Mouse (Mus musculus) midbrain, embryonic 12.5 days (tissue): Measurements from ENCODE around the gene Plk3. TPM values are rescaled to one million over a fixed set of nuclear protein-coding genes. Genes with fewer than 3 reads are reported as not detected.
A peak's percentile ranks its signal among the peaks of the same experiment; 100 is the strongest.

Experiments
- ATAC-seq: fragments of 200-750 bp; cut with Nextera tagmentation; 2 replicates; pipeline ENCODE4 v1.8.0; 2017; ENCODE audit warnings: low read depth, moderate TSS enrichment, moderate library complexity; ENCODE audit not compliant: low FRiP score
- H3K27ac ChIP-seq: fragments of 300-500 bp; sonication (generic); replicated peaks from 2 replicates; pipeline ENCODE4 v1.5.1; 2016; ENCODE audit warnings: mild to moderate bottlenecking
- H3K27me3 ChIP-seq: fragments of 300-500 bp; sonication (generic); 2 replicates; pipeline ENCODE4 v1.6.1; 2016; ENCODE audit warnings: mild to moderate bottlenecking
- H3K36me3 ChIP-seq: fragments of 300-500 bp; sonication (generic); 2 replicates; pipeline ENCODE4 v1.6.1; 2016
- H3K4me1 ChIP-seq: fragments of 300-500 bp; sonication (generic); 2 replicates; pipeline ENCODE4 v1.6.1; 2016
- H3K4me2 ChIP-seq: fragments of 300-500 bp; sonication (generic); replicated peaks from 2 replicates; pipeline ENCODE4 v1.6.1; 2016; ENCODE audit warnings: mild to moderate bottlenecking, moderate library complexity
- H3K4me3 ChIP-seq: fragments of 300-500 bp; sonication (generic); 2 replicates; pipeline ENCODE4 v1.5.1; 2016; ENCODE audit warnings: mild to moderate bottlenecking
- H3K9ac ChIP-seq: fragments of 300-500 bp; sonication (generic); replicated peaks from 2 replicates; pipeline ENCODE4 v1.6.1; 2016; ENCODE audit warnings: mild to moderate bottlenecking, moderate library complexity
- H3K9me3 ChIP-seq: fragments of 300-500 bp; sonication (generic); 2 replicates; pipeline ENCODE4 v1.6.1; 2016; ENCODE audit warnings: mild to moderate bottlenecking
- WGBS: fragments of 180-500 bp; shearing (Covaris S2); methylation state at CpG from one replicate; pipeline ENCODE4 v1.1.7; 2016; 5-methylcytosine and 5-hydroxymethylcytosine counted together
- polyA plus RNA-seq: library from polyadenylated mRNA; unstranded; fragments of >200 nt; fragmentation: Nextera tagmentation; extraction: Ambion mirVana; gene quantifications from 2 replicates; pipeline ENCODE4 v1.2.1, GENCODE M21; 2016

The Plk3 gene
- polyA plus RNA-seq, 1 experiment from 2014 or later = 33.1 TPM

DNA sequence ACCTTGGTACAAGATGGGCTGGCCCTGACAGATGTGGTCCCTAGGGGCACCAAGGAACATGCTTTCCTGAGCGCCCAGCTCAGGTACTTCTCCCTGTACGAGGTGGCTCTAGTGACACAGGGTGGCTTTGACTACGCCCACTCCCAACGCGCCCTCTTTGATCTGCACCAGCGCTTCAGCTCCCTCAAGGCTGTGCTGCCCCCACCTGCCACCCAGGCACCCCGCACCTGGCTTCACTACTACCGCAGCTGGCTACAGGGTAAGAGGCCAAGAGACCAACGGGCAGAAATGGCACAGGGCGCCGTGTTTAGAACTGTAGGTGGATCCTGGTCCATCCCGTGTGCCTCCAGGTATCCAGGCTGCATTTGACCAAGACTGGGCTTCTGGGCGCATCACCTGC, 23.5 kb downstream of the Plk3 start:
- Histone ChIP-seq H3K36me3 (peaks cover 36% of the 10 kb centered on the region), H3K4me2 (no peak overlapping the region), H3K9ac (no peak overlapping the region), H3K4me3 (no peak overlapping the region), H3K9me3 (no peaks in the 10 kb centered on the region), H3K27me3 (no peaks in the 10 kb centered on the region; the same call in 1 of the 2 replicates), H3K4me1 (no peaks in the 10 kb centered on the region), H3K27ac (no peak overlapping the region)
- ATAC-seq = no peak
- WGBS = 91% methylated on average over 13 of the region's 13 CpGs

DNA sequence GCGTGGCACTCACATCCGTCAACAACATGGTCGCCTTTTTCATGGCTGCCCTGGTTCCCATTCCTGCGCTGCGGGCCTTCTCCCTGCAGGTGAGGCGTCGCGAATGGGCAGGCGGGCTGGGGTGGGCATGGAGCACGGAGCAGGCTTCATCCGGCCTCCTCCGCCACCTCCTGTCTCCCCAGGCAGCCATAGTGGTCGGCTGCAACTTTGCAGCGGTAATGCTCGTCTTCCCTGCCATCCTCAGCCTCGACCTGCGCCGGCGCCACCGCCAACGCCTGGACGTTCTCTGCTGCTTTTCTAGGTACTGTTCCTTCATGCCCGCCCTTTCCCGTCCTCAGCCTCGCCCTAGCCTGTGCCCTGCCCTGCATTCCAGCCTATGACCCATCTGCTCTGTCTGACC, 24.4 kb downstream of the Plk3 start:
- H3K27me3 ChIP-seq = peaks cover 6% of the 10 kb centered on the region; the same call in 1 of the 2 replicates
- no peak overlapping the region for H3K9ac ChIP-seq
- no peak for ATAC-seq
- no peaks in the 10 kb centered on the region for H3K9me3 ChIP-seq
- H3K27ac ChIP-seq = no peak overlapping the region
- no peak overlapping the region for H3K4me2 ChIP-seq
- 94% methylated on average over 25 of the region's 25 CpGs for WGBS
- no peak overlapping the region for H3K4me3 ChIP-seq
- H3K4me1 ChIP-seq = no peaks in the 10 kb centered on the region
- peaks cover 32% of the 10 kb centered on the region for H3K36me3 ChIP-seq

DNA sequence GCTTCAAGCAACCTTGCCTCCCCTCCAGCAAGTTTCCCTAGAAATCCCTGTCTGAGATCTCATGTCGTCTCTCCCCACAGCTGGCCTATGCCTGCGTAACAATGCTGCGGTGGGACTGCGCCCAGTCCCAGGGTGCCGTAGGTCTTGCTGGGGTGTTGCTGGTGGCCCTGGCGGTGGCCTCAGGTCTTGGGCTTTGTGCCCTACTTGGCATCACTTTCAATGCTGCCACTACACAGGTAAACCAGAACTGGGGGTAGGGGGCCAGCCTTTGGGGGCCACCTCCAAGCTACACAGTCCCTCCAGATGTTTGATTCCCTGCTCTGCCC, 25.3 kb downstream of the Plk3 start:
- Histone ChIP-seq H3K9me3 (no peaks in the 10 kb centered on the region), H3K4me1 (no peaks in the 10 kb centered on the region), H3K27me3 (peaks cover 6% of the 10 kb centered on the region; the same call in 1 of the 2 replicates), H3K9ac (no peak overlapping the region), H3K4me3 (no peak overlapping the region), H3K27ac (no peak overlapping the region), H3K4me2 (no peak overlapping the region), H3K36me3 (peaks cover 32% of the 10 kb centered on the region)
- WGBS = 95% methylated on average over 6 of the region's 6 CpGs
- no peak for ATAC-seq

DNA sequence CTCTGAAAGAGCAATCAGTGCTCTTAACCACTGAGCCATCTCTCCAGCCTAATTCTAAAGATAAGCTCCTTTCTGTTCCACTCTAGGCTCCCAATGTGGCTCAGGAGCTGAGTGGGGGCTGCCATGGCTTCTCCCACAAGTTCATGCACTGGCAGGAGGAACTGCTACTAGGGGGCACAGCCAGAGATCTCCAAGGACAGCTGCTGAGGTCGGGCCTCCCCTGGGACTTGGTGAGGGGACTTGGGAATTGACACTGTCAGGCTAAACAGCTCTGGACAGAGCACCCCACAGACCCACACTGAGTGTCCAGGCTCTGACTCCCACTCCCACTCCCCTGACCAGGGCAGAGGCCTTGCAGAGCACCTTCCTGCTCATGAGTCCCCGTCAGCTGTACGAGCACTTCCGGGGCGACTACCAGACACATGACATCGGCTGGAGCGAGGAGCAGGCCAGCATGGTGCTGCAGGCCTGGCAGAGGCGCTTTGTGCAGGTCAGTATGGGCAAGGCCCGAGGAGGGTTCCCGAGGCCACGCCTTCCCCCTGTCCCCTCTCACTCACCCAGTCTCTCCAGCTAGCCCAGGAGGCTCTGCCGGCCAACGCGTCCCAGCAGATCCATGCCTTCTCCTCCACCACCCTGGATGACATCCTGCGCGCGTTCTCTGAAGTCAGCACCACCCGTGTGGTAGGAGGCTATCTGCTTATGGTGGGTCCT, 25.8 kb downstream of the Plk3 start:
- Histone ChIP-seq H3K4me3 (no peak overlapping the region), H3K9ac (no peak overlapping the region), H3K4me2 (no peak overlapping the region), H3K4me1 (no peaks in the 10 kb centered on the region), H3K9me3 (no peaks in the 10 kb centered on the region), H3K27ac (no peak overlapping the region), H3K27me3 (peaks cover 6% of the 10 kb centered on the region; the same call in 1 of the 2 replicates), H3K36me3 (peaks cover 32% of the 10 kb centered on the region)
- WGBS = 94% methylated on average over 18 of the region's 18 CpGs
- no peak for ATAC-seq

DNA sequence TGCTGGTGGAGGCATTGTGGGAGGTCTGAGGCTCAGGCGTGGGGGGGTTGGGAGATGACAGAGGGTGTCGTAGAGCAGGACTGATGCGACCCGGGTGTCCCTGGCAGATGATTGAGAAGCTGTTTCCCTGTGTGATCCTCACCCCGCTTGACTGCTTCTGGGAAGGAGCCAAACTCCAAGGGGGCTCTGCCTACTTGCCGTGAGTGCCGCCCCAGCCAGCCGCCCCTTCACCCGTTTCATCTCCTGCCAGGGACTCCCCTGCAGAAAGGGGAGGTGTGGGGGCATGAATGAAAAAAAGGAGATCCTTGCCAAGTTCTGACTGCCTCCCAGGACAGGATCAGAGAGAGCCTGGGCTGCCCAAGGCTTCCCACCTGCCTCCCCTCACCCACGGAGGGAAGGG, 28.6 kb downstream of the Plk3 start:
- Histone ChIP-seq H3K4me2 (no peak overlapping the region), H3K9me3 (no peaks in the 10 kb centered on the region), H3K27me3 (peaks cover 13% of the 10 kb centered on the region), H3K36me3 (peaks cover 16% of the 10 kb centered on the region), H3K4me3 (no peak overlapping the region), H3K4me1 (no peaks in the 10 kb centered on the region), H3K9ac (no peak overlapping the region), H3K27ac (no peak overlapping the region)
- WGBS = 72% methylated on average over 10 of the region's 10 CpGs
- ATAC-seq = no peak

DNA sequence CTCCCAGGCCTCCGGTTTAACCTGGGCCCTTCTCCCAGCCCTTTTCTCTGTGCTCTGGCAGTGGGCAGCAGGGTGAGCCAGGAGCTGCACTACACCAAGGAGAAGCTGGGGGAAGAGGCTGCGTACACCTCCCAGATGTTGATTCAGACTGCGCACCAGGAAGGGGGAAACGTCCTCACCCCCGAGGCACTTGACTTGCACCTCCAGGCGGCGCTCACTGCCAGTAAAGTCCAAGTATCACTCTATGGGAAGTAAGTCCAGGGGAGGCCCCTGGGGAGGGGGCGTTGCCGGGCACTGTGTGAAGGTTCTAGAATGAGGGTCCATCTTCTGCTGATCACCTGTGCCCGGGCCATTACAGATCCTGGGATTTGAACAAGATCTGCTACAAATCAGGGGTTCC, 29.1 kb downstream of the Plk3 start:
- Histone ChIP-seq H3K9ac (no peak overlapping the region), H3K9me3 (no peaks in the 10 kb centered on the region), H3K27me3 (peaks cover 18% of the 10 kb centered on the region; the same call in 1 of the 2 replicates), H3K4me2 (no peak overlapping the region), H3K27ac (no peak overlapping the region), H3K4me3 (no peak overlapping the region), H3K4me1 (no peaks in the 10 kb centered on the region), H3K36me3 (peaks cover 12% of the 10 kb centered on the region)
- no peak for ATAC-seq
- 75% methylated on average over 10 of the region's 10 CpGs for WGBS

DNA sequence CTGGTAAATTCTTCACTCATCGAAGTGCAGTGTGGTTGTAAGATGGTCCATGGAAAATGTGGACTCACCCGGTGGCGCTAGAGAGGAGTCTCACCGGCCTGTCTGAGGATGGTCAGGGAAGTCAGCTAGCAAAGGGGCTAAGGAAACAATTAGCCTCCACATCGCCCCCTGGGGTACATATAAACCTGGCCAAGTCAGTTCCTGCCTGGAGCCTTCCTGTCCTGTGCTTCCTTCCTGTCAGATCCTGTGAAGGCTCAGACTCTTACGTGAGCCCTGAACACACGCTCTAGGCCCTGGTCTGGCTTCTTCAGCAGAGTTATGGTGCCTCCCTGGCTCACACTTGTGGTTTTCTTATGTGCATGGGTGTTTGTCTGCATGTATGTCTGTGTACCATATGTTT, 32.5 kb downstream of the Plk3 start:
- peaks cover 45% of the 10 kb centered on the region for H3K27me3 ChIP-seq
- H3K4me2 ChIP-seq = no peak overlapping the region
- no peak overlapping the region for H3K27ac ChIP-seq
- H3K9me3 ChIP-seq = no peaks in the 10 kb centered on the region
- H3K9ac ChIP-seq = no peak overlapping the region
- ATAC-seq = no peak
- WGBS = 49% methylated on average over 7 of the region's 7 CpGs
- H3K4me3 ChIP-seq = no peak overlapping the region
- H3K36me3 ChIP-seq = no peaks in the 10 kb centered on the region
- peaks cover 24% of the 10 kb centered on the region for H3K4me1 ChIP-seq

DNA sequence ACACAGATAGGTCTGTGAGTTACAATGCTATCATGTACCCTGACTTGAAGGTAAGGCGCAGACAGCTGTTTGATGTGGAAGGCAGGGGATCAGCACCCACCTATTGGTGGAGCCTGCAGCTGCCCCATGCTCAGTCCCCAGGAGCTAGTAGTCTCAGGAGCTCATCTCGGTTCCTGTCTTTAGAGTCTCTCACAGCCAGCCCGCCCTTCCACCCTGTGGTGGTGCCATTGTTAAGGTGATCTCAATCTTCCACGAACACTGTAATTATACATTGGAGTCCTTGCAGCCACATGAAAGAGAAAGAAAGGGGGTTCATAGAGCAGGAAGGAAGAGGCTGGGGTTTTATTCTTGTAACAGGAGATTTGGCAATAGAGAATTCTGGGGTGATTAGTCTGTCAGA, 33.7 kb downstream of the Plk3 start:
- Histone ChIP-seq H3K4me1 (peaks cover 34% of the 10 kb centered on the region), H3K36me3 (no peaks in the 10 kb centered on the region)
- 63% methylated on average over 4 of the region's 4 CpGs for WGBS

DNA sequence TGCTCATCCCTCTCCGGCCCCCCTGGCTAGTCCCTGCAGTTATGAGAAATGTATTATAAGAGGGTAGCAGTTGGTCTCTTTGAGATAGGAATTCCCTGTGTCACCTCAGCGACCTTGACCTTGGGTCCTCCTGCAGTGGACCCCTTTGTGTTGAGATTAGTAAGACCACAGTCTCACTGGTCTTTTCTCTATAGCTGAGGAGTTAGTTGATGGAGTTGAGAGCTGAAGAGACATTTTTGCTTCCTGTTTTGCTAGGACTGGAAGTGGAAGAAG, 35.1 kb downstream of the Plk3 start:
- H3K9me3 ChIP-seq = no peaks in the 10 kb centered on the region
- peaks cover 34% of the 10 kb centered on the region for H3K4me1 ChIP-seq
- H3K27ac ChIP-seq = no peak overlapping the region
- peak overlapping the region; percentile 91; the same call in 1 of the 2 replicates for H3K4me2 ChIP-seq
- peaks cover 63% of the 10 kb centered on the region for H3K27me3 ChIP-seq
- 43% methylated on average over 2 of the region's 2 CpGs for WGBS
- no peaks in the 10 kb centered on the region for H3K36me3 ChIP-seq
- no peak overlapping the region for H3K9ac ChIP-seq
- no peak overlapping the region for H3K4me3 ChIP-seq
- no peak for ATAC-seq

More for the DNA sequence above, 33.7 kb downstream of the Plk3 start:
- Histone ChIP-seq H3K4me3 (no peak overlapping the region), H3K4me2 (no peak overlapping the region), H3K27ac (no peak overlapping the region), H3K27me3 (peaks cover 57% of the 10 kb centered on the region), H3K9me3 (no peaks in the 10 kb centered on the region), H3K9ac (no peak overlapping the region)
- no peak for ATAC-seq

DNA sequence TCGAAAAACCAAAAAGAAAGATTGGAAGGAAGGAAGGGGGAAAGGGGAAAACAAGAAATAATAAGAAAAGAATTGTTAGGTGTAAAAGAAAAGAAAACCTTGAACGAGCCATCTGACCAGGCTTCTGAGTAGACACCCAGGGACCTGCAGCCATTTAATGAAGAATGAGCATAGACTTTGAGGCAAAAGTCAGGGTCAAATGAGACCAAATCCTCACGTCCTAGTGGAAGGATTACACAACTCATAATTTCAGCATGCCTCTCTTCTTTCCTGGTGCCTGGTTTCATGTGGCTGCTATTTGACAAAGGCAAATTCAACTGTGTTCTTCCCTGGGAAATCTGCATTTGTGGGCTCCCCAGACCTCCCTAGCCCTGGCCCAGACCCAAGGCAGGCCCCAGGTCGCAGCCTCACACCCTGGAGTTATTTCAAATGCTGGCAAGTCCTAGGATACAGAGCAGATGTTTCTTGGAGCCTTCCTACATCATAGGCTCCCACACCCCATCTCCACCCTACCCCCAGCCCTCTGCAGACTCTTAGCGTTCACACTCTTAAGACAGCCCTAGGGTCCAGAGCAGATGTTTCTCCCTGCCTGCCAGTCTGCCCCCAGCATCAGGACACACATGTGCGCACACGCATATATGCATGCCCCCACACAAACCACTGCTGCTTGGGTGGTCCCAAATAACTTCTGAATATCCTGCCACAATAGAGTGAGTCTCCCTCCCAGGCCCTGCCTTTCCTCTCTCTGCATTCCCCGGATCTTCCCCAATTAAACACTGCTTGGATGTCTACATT, 35.6 kb downstream of the Plk3 start:
- WGBS = 40% methylated on average over 8 of the region's 8 CpGs
- H3K9me3 ChIP-seq = no peaks in the 10 kb centered on the region
- H3K27ac ChIP-seq = no peak overlapping the region
- H3K36me3 ChIP-seq = no peaks in the 10 kb centered on the region
- peak overlapping the region; percentile 91 for H3K4me2 ChIP-seq
- no peak overlapping the region for H3K9ac ChIP-seq
- peak overlapping the region; percentile 57; the same call in 1 of the 2 replicates for H3K4me3 ChIP-seq
- H3K4me1 ChIP-seq = peaks cover 34% of the 10 kb centered on the region
- no peak for ATAC-seq
- H3K27me3 ChIP-seq = peaks cover 63% of the 10 kb centered on the region

DNA sequence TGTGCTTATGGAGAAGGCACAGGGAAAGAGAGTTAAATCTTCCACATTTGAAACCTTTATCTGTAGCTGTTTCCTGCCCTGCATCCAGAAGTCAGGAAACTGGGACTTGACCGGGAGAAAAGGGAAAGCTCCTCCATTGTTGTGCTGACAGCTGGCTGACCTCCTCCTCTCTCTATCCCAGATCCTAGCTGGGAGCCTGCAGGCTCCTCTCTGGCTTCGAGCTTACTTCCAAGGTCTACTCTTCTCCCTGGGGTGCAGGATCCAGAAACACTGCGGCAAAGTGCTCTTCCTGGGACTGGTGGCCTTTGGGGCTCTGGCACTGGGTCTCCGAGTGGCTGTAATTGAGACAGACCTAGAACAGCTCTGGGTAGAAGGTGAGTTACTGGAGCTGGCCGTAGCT, 37.1 kb downstream of the Plk3 start:
- no peak for ATAC-seq

DNA sequence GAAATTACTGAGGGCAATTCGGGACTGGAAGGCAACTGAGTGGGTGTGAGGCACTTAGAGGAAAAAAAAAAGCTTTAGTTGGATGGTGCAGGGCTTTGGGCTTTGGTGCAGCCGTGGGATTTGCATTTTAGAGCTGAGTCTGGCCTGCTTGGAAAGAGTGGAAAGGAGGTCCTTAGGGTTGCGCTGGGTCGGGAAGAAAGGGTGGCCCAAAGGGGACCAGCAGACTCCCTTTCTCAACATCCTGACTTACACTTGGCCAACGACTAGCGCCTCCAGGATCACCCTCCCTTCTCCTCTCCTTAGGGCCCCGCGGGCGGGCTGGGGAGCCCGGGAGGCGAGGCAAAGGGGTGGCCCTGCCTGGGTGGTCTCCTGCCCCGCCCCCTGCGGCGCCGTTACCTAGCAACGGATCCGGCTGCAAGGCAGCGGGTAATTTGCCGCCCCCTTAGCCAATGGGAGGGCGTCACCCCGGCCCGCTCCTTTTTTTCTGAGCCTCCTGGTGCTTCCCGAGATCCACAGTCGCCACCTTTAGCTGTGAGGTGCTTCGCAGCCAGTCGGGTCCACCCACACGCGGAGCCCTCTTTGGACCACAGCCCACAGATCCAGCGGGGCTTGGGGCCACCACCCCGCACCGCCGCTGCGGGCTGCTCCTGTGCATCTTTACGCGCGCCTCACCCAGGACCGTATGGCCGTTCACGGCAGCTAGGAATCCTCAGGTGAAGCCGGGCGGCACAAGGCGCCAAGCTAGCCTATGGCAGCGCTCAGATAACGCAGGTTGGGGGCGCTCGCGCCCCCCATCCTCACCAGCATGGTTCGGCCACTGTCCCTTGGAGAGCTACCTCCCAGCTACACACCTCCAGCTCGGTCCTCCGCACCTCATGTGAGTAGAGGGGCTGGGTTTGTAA, 38.0 kb downstream of the Plk3 start, which contains the start of gene Ptch2:
Gene Ptch2, plus strand, starts transcription at position 525 of the 902 bp plus-strand sequence.
- Histone ChIP-seq H3K4me3 (peak within 1 kb of the TSS; percentile 57), H3K4me1 (peaks cover 34% of the 10 kb centered on the region), H3K4me2 (peak within 1 kb of the TSS; percentile 91), H3K27me3 (peaks cover 66% of the 10 kb centered on the region), H3K9ac (peak within 1 kb of the TSS; percentile 65), H3K9me3 (no peaks in the 10 kb centered on the region), H3K36me3 (no peaks in the 10 kb centered on the region), H3K27ac (peak within 1 kb of the TSS; percentile 72)
- WGBS = under 1% methylated on average over 50 of the region's 50 CpGs
- ATAC-seq = peak; percentile 81

More for the DNA sequence above, 37.1 kb downstream of the Plk3 start:
- H3K36me3 ChIP-seq = no peaks in the 10 kb centered on the region
- no peaks in the 10 kb centered on the region for H3K9me3 ChIP-seq
- H3K4me2 ChIP-seq = peak overlapping the region; percentile 91
- peaks cover 34% of the 10 kb centered on the region for H3K4me1 ChIP-seq
- H3K27me3 ChIP-seq = peaks cover 67% of the 10 kb centered on the region
- peak overlapping the region; percentile 57 for H3K4me3 ChIP-seq
- peak overlapping the region; percentile 65 for H3K9ac ChIP-seq
- peak overlapping the region; percentile 72 for H3K27ac ChIP-seq
- 10% methylated on average over 5 of the region's 5 CpGs for WGBS
